23 mouse cellular contexts compared by ENCODE assay signal in the genomic region with DNA sequence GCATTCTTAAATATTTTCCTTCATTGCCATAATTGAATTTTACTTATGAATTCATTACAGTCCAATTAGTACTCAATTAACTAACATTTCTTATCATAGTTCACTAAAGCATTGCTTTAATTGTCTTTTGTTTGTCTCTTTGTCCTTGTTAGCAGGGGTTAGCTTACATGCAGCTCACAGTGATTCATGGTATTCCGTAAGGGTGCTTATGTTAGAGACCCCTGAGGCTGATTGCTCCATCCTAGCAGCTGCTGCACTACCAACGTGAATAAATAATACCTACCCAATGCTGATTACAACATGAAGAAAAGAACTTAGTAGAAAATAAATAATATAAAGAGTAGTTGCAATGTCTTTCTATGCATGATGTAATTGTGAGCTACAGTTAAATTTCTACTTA.
A peak's percentile ranks its signal among the peaks of the same experiment; 100 is the strongest.
DNase-seq lines count a peak whose midpoint lies in the region; ATAC-seq lines count a peak whose summit lies in the region.
"Had no signal": no experiment of that assay in that cellular context is flagged by ENCODE, and none has a peak within 500 bp of the region (broad histone marks: within the 10 kb centered on the region; RNA-seq: fewer than 3 reads in every experiment).

No protein-coding gene starts in this region.

- WGBS in forebrain, embryonic 11.5 days: 44% methylated on average over 2 of the region's 2 CpGs
- WGBS in forebrain, embryonic 13.5 days: 29% methylated on average over 2 of the region's 2 CpGs
- WGBS in neural tube, embryonic 12.5 days: 53% methylated on average over 2 of the region's 2 CpGs
- WGBS in neural tube, embryonic 15.5 days: 29% methylated on average over 2 of the region's 2 CpGs

- H3K27ac ChIP-seq in forebrain, embryonic 11.5 days (ENCODE audit: low read depth, low read length): no peak overlapping the region
- H3K27ac ChIP-seq in forebrain, embryonic 13.5 days: no peak overlapping the region
- no peak overlapping the region for H3K27ac ChIP-seq in neural tube, embryonic 12.5 days
- no peak overlapping the region for H3K27ac ChIP-seq in neural tube, embryonic 15.5 days (replicated peaks)
- H3K27ac ChIP-seq: embryonic facial prominence, embryonic 12.5 days; embryonic facial prominence, embryonic 15.5 days; forebrain, embryonic 12.5 days; hindbrain, embryonic 10.5 days; hindbrain, embryonic 13.5 days had no signal

- intact Hi-C loops in left cerebral cortex, postnatal 25 days (cut with DNase I): no loop called here

- no peak overlapping the region for H3K9ac ChIP-seq in forebrain, embryonic 11.5 days (ENCODE audit: low read length)
- H3K9ac ChIP-seq in forebrain, embryonic 13.5 days: no peak overlapping the region
- H3K9ac ChIP-seq in neural tube, embryonic 12.5 days: no peak overlapping the region
- no peak overlapping the region for H3K9ac ChIP-seq in neural tube, embryonic 15.5 days (replicated peaks)
- H3K9ac ChIP-seq: embryonic facial prominence, embryonic 12.5 days; embryonic facial prominence, embryonic 15.5 days; forebrain, embryonic 12.5 days; hindbrain, embryonic 13.5 days had no signal

- no peak overlapping the region for H3K4me3 ChIP-seq in forebrain, embryonic 11.5 days (ENCODE audit: low read depth, low read length)
- H3K4me3 ChIP-seq in forebrain, embryonic 13.5 days: no peak overlapping the region
- no peak overlapping the region for H3K4me3 ChIP-seq in neural tube, embryonic 12.5 days
- no peak overlapping the region for H3K4me3 ChIP-seq in neural tube, embryonic 15.5 days (replicated peaks)
- H3K4me3 ChIP-seq: embryonic facial prominence, embryonic 12.5 days; embryonic facial prominence, embryonic 15.5 days; forebrain, embryonic 12.5 days; hindbrain, embryonic 10.5 days; hindbrain, embryonic 13.5 days had no signal

- no peaks in the 10 kb centered on the region for H3K9me3 ChIP-seq in forebrain, embryonic 11.5 days (ENCODE audit: control insufficient read depth, low read length)
- H3K9me3 ChIP-seq in forebrain, embryonic 13.5 days (replicated peaks): no peaks in the 10 kb centered on the region
- H3K9me3 ChIP-seq in neural tube, embryonic 12.5 days: no peaks in the 10 kb centered on the region
- no peaks in the 10 kb centered on the region for H3K9me3 ChIP-seq in neural tube, embryonic 15.5 days (replicated peaks)
- H3K9me3 ChIP-seq: embryonic facial prominence, embryonic 12.5 days; embryonic facial prominence, embryonic 15.5 days; forebrain, embryonic 12.5 days; hindbrain, embryonic 10.5 days; hindbrain, embryonic 13.5 days had no signal

- DNase-seq in forebrain, embryonic 11.5 days (ENCODE audit: low spot score): no peak
- peak; percentile 59 for DNase-seq in retina, postnatal 1 day
- DNase-seq in left cerebral cortex, postnatal 25 days (ENCODE audit: low spot score in 2 of 2): no peak
- DNase-seq: adrenal gland, postnatal 10 days; adrenal gland, postnatal 36 days; cerebellum, adult 11 months; cerebellum, adult 2 months; cerebellum, adult 9-11 months; cerebellum, postnatal 25 days; gastrocnemius, postnatal 10 days; gastrocnemius, postnatal 36 days had no signal

- no peaks in the 10 kb centered on the region for H3K27me3 ChIP-seq in forebrain, embryonic 11.5 days (ENCODE audit: control insufficient read depth, insufficient read depth, low read length)
- no peaks in the 10 kb centered on the region for H3K27me3 ChIP-seq in forebrain, embryonic 13.5 days
- H3K27me3 ChIP-seq in neural tube, embryonic 12.5 days (replicated peaks): no peaks in the 10 kb centered on the region
- no peaks in the 10 kb centered on the region for H3K27me3 ChIP-seq in neural tube, embryonic 15.5 days (replicated peaks)
- H3K27me3 ChIP-seq: embryonic facial prominence, embryonic 12.5 days; embryonic facial prominence, embryonic 15.5 days; forebrain, embryonic 12.5 days; hindbrain, embryonic 13.5 days; Patski had no signal

- H3K4me2 ChIP-seq in forebrain, embryonic 11.5 days (ENCODE audit: low read depth, low read length, severe bottlenecking): no peak overlapping the region
- no peak overlapping the region for H3K4me2 ChIP-seq in forebrain, embryonic 13.5 days
- no peak overlapping the region for H3K4me2 ChIP-seq in neural tube, embryonic 12.5 days (replicated peaks)
- H3K4me2 ChIP-seq in neural tube, embryonic 15.5 days: no peak overlapping the region
- H3K4me2 ChIP-seq: embryonic facial prominence, embryonic 12.5 days; embryonic facial prominence, embryonic 15.5 days; forebrain, embryonic 12.5 days; heart, embryonic 11.5 days; hindbrain, embryonic 13.5 days had no signal

- H3K4me1 ChIP-seq in forebrain, embryonic 11.5 days (replicated peaks; ENCODE audit: control insufficient read depth, insufficient read depth, low read length): no peaks in the 10 kb centered on the region
- H3K4me1 ChIP-seq in forebrain, embryonic 13.5 days: no peaks in the 10 kb centered on the region
- no peaks in the 10 kb centered on the region for H3K4me1 ChIP-seq in neural tube, embryonic 12.5 days
- H3K4me1 ChIP-seq in neural tube, embryonic 15.5 days: no peaks in the 10 kb centered on the region
- H3K4me1 ChIP-seq: embryonic facial prominence, embryonic 12.5 days; embryonic facial prominence, embryonic 15.5 days; forebrain, embryonic 12.5 days; hindbrain, embryonic 10.5 days; hindbrain, embryonic 13.5 days had no signal

- H3K36me3 ChIP-seq in forebrain, embryonic 11.5 days (ENCODE audit: control insufficient read depth, insufficient read depth, low read length): no peaks in the 10 kb centered on the region
- no peaks in the 10 kb centered on the region for H3K36me3 ChIP-seq in forebrain, embryonic 13.5 days (ENCODE audit: poor library complexity, severe bottlenecking)
- H3K36me3 ChIP-seq in neural tube, embryonic 12.5 days: no peaks in the 10 kb centered on the region
- H3K36me3 ChIP-seq in neural tube, embryonic 15.5 days: no peaks in the 10 kb centered on the region
- H3K36me3 ChIP-seq: embryonic facial prominence, embryonic 12.5 days; embryonic facial prominence, embryonic 15.5 days; forebrain, embryonic 12.5 days; hindbrain, embryonic 10.5 days; hindbrain, embryonic 13.5 days had no signal

- ATAC-seq in forebrain, embryonic 11.5 days (replicated peaks; ENCODE audit: low FRiP score): 0 out of 2 replicates have a peak, but pooled peaks have one; percentile 64
- ATAC-seq in forebrain, embryonic 13.5 days: no peak
- 0 out of 2 replicates have a peak, but pooled peaks have one; percentile 48 for ATAC-seq in neural tube, embryonic 12.5 days (ENCODE audit: low FRiP score, low read depth)
- no peak for ATAC-seq in neural tube, embryonic 15.5 days (ENCODE audit: low FRiP score)
- ATAC-seq: forebrain, embryonic 16.5 days; hindbrain, embryonic 16.5 days; Patski had no signal

Comparison
In these comparisons a context has a peak if more than half of its experiments do, and no peak if none do; other contexts are left out.
1. ATAC-seq: peak in forebrain, embryonic 11.5 days (single experiment) and neural tube, embryonic 12.5 days (single experiment); none in forebrain, embryonic 13.5 days (single experiment) and neural tube, embryonic 15.5 days (single experiment).